ENCODE assay signal across 24 mouse cellular contexts in genomic region chr16:16576556-16576955, GRCm38 (mm10).
"Had no signal": no experiment of that assay in that cellular context is flagged by ENCODE, and none has a peak within 500 bp of the region (broad histone marks: within the 10 kb centered on the region; RNA-seq: fewer than 3 reads in every experiment).

No protein-coding gene starts in this region.

- H3K4me3 ChIP-seq: heart, adult 2 months; heart, embryonic 12.5 days; hindbrain, embryonic 10.5 days; hindbrain, embryonic 12.5 days; intestine, embryonic 15.5 days; layer of hippocampus, adult 2 months; left cerebral cortex, adult 2 months; limb, embryonic 10.5 days; limb, embryonic 12.5 days; liver, embryonic 12.5 days had no signal

- DNase-seq: gastrocnemius, postnatal 14 days; gastrocnemius, postnatal 36 days; heart, adult 2 months; heart, postnatal 10 days; heart, postnatal 4 days; kidney, adult 11 months; kidney, adult 2 months; kidney, postnatal 10 days; kidney, postnatal 25 days; kidney, postnatal 4 days; liver had no signal

- H3K4me1 ChIP-seq: hindbrain, embryonic 10.5 days; hindbrain, embryonic 12.5 days; intestine, embryonic 15.5 days; limb, embryonic 10.5 days; limb, embryonic 12.5 days; liver, embryonic 12.5 days had no signal

- H3K27ac ChIP-seq: heart, adult 2 months; hindbrain, embryonic 10.5 days; hindbrain, embryonic 12.5 days; hindbrain, embryonic 14.5 days; intestine, embryonic 15.5 days; layer of hippocampus, adult 2 months; left cerebral cortex, adult 2 months; limb, embryonic 10.5 days; limb, embryonic 12.5 days; liver, embryonic 12.5 days; liver, embryonic 14.5 days had no signal

- ATAC-seq: hindbrain, embryonic 16.5 days; inflammation-experienced regulatory T-cells, adult 6 months; intestine, embryonic 15.5 days; liver, embryonic 12.5 days had no signal
